ENCODE assay signal across 19 mouse cellular contexts in the genomic region with DNA sequence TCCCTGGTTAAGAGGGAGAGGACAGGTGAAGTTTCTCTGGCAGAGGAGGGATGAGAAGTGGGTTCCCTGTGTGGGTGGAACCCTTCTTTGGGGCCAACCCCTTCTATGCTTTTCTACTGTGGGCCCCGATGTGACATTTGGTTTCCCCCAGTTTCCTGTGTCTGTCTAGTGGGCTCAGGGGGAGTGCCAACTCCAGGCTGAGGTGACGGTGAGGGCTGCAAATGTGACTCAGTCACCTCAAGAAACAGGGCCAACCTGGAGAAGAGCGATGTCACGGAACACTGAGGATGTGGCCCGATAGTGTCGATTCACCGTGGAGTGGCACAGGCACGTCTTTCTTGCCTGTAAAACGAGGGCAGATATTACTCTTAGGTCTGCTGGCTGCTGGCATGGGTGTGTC. TPM values are rescaled to one million over a fixed set of nuclear protein-coding genes. Genes with fewer than 3 reads are reported as not detected.
DNase-seq lines count a peak whose midpoint lies in the region; ATAC-seq lines count a peak whose summit lies in the region.
"Had no signal": no experiment of that assay in that cellular context is flagged by ENCODE, and none has a peak within 500 bp of the region (broad histone marks: within the 10 kb centered on the region; RNA-seq: fewer than 3 reads in every experiment).

No protein-coding gene starts in this region.

- peak; percentile 52 for DNase-seq in CD4-positive, CD25-positive, alpha-beta regulatory T cell, adult 2 months (ENCODE audit: low read depth, low spot score)
- peak; percentile 57 for DNase-seq in T-cell, adult 2 months (ENCODE audit: low spot score)
- DNase-seq in thymus, postnatal 25 days, result peak; percentile 64
- no peak for DNase-seq in midbrain, embryonic 11.5 days (ENCODE audit: low spot score, missing footprints)
- no peak for DNase-seq in embryonic facial prominence, embryonic 10.5 days (ENCODE audit: low spot score)
- DNase-seq: adrenal gland, adult 2 months; cerebellum, adult 2 months; cerebellum, postnatal 36 days; heart, adult 2 months; left cerebral cortex, postnatal 4 days; liver; lung, postnatal 10 days had no signal

- H3K4me1 ChIP-seq in midbrain, embryonic 11.5 days (ENCODE audit: control insufficient read depth, insufficient read depth, low read length), result peaks cover 7% of the 10 kb centered on the region
- peaks cover 21% of the 10 kb centered on the region for H3K4me1 ChIP-seq in embryonic facial prominence, embryonic 10.5 days

- ATAC-seq in megakaryocyte, adult 5-6 weeks (ENCODE audit: poor library complexity, severe bottlenecking), result peak; percentile 30; the same call in 1 of the 2 replicates
- no peak; the same call in 1 of the 2 replicates for ATAC-seq in megakaryocyte progenitor cell, adult 5-6 weeks (replicated peaks; ENCODE audit: poor library complexity)
- ATAC-seq in midbrain, embryonic 11.5 days (ENCODE audit: low FRiP score), result no peak
- ATAC-seq: forebrain, embryonic 13.5 days had no signal

- peaks cover 3% of the 10 kb centered on the region; the same call in 1 of the 2 replicates for H3K27me3 ChIP-seq in midbrain, embryonic 11.5 days (ENCODE audit: control insufficient read depth, insufficient read depth, low read length)
- H3K27me3 ChIP-seq in embryonic facial prominence, embryonic 10.5 days (replicated peaks; ENCODE audit: low read depth, poor library complexity, severe bottlenecking), result peaks cover 31% of the 10 kb centered on the region
- H3K27me3 ChIP-seq: forebrain, embryonic 13.5 days had no signal

- H3K36me3 ChIP-seq in midbrain, embryonic 11.5 days (ENCODE audit: control insufficient read depth, insufficient read depth, low read length), result no peaks in the 10 kb centered on the region
- H3K36me3 ChIP-seq in embryonic facial prominence, embryonic 10.5 days (replicated peaks), result no peaks in the 10 kb centered on the region
- H3K36me3 ChIP-seq: heart, embryonic 15.5 days had no signal

- H3K9me3 ChIP-seq in midbrain, embryonic 11.5 days (ENCODE audit: control insufficient read depth, low read length), result no peaks in the 10 kb centered on the region
- H3K9me3 ChIP-seq in embryonic facial prominence, embryonic 10.5 days, result no peaks in the 10 kb centered on the region
- H3K9me3 ChIP-seq: forebrain, embryonic 13.5 days; heart, embryonic 15.5 days had no signal

- no peak overlapping the region for H3K27ac ChIP-seq in midbrain, embryonic 11.5 days (ENCODE audit: low read depth, low read length)
- no peak overlapping the region for H3K27ac ChIP-seq in embryonic facial prominence, embryonic 10.5 days (replicated peaks)
- H3K27ac ChIP-seq: forebrain, embryonic 13.5 days; heart, adult 2 months; heart, embryonic 15.5 days; layer of hippocampus, adult 2 months had no signal

- no peak overlapping the region for H3K4me3 ChIP-seq in midbrain, embryonic 11.5 days (ENCODE audit: low read depth, low read length)
- H3K4me3 ChIP-seq in embryonic facial prominence, embryonic 10.5 days, result no peak overlapping the region
- H3K4me3 ChIP-seq: forebrain, embryonic 13.5 days; heart, adult 2 months; heart, embryonic 15.5 days; layer of hippocampus, adult 2 months had no signal

- no peak overlapping the region for H3K9ac ChIP-seq in midbrain, embryonic 11.5 days (ENCODE audit: low read length)
- H3K9ac ChIP-seq: forebrain, embryonic 13.5 days; heart, embryonic 15.5 days had no signal

- H3K4me2 ChIP-seq in midbrain, embryonic 11.5 days, result no peak overlapping the region
- H3K4me2 ChIP-seq: forebrain, embryonic 13.5 days; heart, embryonic 15.5 days had no signal

- 88% methylated on average over 9 of the region's 9 CpGs for WGBS in midbrain, embryonic 11.5 days
- WGBS in embryonic facial prominence, embryonic 10.5 days, result 89% methylated on average over 9 of the region's 9 CpGs

RNA-seq across cellular contexts. Expression of a gene that starts 1.3 kb away (rescaled TPM):
- 7.3 and 7.8 TPM in 2 replicates for total RNA-seq in megakaryocyte, adult 5-6 weeks (2015)
- 2.8 and 14.0 TPM in 2 replicates for total RNA-seq in megakaryocyte, adult 5-6 weeks (2017)
- 88.4 and 140 TPM in 2 replicates for total RNA-seq in megakaryocyte progenitor cell, adult 5-6 weeks (2015)
- 48.8 and 85.6 TPM in 2 replicates for total RNA-seq in megakaryocyte progenitor cell, adult 5-6 weeks (2017)
- polyA plus RNA-seq in midbrain, embryonic 11.5 days (2014; fragmentation: Nextera tagmentation; extraction: Ambion mirVana), result 153 and 157 TPM in 2 replicates
- 32.9 and 38.2 TPM in 2 replicates for polyA plus RNA-seq in embryonic facial prominence, embryonic 10.5 days (2016; fragmentation: Nextera tagmentation; extraction: Ambion mirVana)

RNA-seq across cellular contexts. Expression of a gene that starts 44.2 kb away (rescaled TPM):
- total RNA-seq in megakaryocyte, adult 5-6 weeks (2015), result 15.5 and 21.6 TPM in 2 replicates
- 28.8 and 38.7 TPM in 2 replicates for total RNA-seq in megakaryocyte, adult 5-6 weeks (2017)
- 106 and 111 TPM in 2 replicates for total RNA-seq in megakaryocyte progenitor cell, adult 5-6 weeks (2015)
- 178 and 215 TPM in 2 replicates for total RNA-seq in megakaryocyte progenitor cell, adult 5-6 weeks (2017)
- polyA plus RNA-seq in midbrain, embryonic 11.5 days (2014; fragmentation: Nextera tagmentation; extraction: Ambion mirVana), result 2.6 and 2.8 TPM in 2 replicates
- polyA plus RNA-seq in embryonic facial prominence, embryonic 10.5 days (2016; fragmentation: Nextera tagmentation; extraction: Ambion mirVana), result 3.1 and 3.5 TPM in 2 replicates

RNA-seq across cellular contexts. Expression of a gene that starts 49.8 kb away (rescaled TPM):
- total RNA-seq in megakaryocyte, adult 5-6 weeks (2015), result 0.58 and 2.4 TPM in 2 replicates
- 0.45 and 1.2 TPM in 2 replicates for total RNA-seq in megakaryocyte, adult 5-6 weeks (2017)
- 0.17 TPM in 1 of 2 replicates, not detected in the other for total RNA-seq in megakaryocyte progenitor cell, adult 5-6 weeks (2015)
- not detected in 2 replicates for total RNA-seq in megakaryocyte progenitor cell, adult 5-6 weeks (2017)
- polyA plus RNA-seq in midbrain, embryonic 11.5 days (2014; fragmentation: Nextera tagmentation; extraction: Ambion mirVana), result 0.36 and 0.40 TPM in 2 replicates
- polyA plus RNA-seq in embryonic facial prominence, embryonic 10.5 days (2016; fragmentation: Nextera tagmentation; extraction: Ambion mirVana), result 0.30 and 0.51 TPM in 2 replicates
- total RNA-seq: layer of hippocampus, adult 2 months had no signal
- polyA plus RNA-seq: embryonic facial prominence, embryonic 11.5 days; neural tube, embryonic 11.5 days had no signal

RNA-seq across cellular contexts. Expression of a gene that starts 55.4 kb away (rescaled TPM):
- 1.8 and 3.3 TPM in 2 replicates for total RNA-seq in megakaryocyte, adult 5-6 weeks (2015)
- 9.1 and 10.7 TPM in 2 replicates for total RNA-seq in megakaryocyte, adult 5-6 weeks (2017)
- total RNA-seq in megakaryocyte progenitor cell, adult 5-6 weeks (2015), result 0.25 and 0.32 TPM in 2 replicates
- total RNA-seq in megakaryocyte progenitor cell, adult 5-6 weeks (2017), result 1.2 and 1.3 TPM in 2 replicates
- 13.5 and 15.9 TPM in 2 replicates for polyA plus RNA-seq in midbrain, embryonic 11.5 days (2014; fragmentation: Nextera tagmentation; extraction: Ambion mirVana)
- polyA plus RNA-seq in embryonic facial prominence, embryonic 10.5 days (2016; fragmentation: Nextera tagmentation; extraction: Ambion mirVana), result 23.0 and 24.1 TPM in 2 replicates

Comparison
In these comparisons a context has a peak if more than half of its experiments do, and no peak if none do; other contexts are left out.
1. DNase-seq: peak in CD4-positive, CD25-positive, alpha-beta regulatory T cell, adult 2 months (single experiment), T-cell, adult 2 months (single experiment) and thymus, postnatal 25 days (single experiment); none in midbrain, embryonic 11.5 days (single experiment) and embryonic facial prominence, embryonic 10.5 days (single experiment).